Mouse (Mus musculus) limb, embryonic 12.5 days (tissue): ENCODE measurements around the gene Grik4. TPM values are rescaled to one million over a fixed set of nuclear protein-coding genes. Genes with fewer than 3 reads are reported as not detected.

ENCODE experiments used
- ATAC-seq: fragments of 200-750 bp; cut with Nextera tagmentation; 2 replicates; pipeline ENCODE4 v1.8.0; 2017; ENCODE audit warnings: low read depth, moderate TSS enrichment; ENCODE audit not compliant: insufficient number of reproducible peaks, insufficient read depth, low FRiP score, low TSS enrichment
- H3K27ac ChIP-seq: fragments of 300-500 bp; sonication (generic); 2 replicates; pipeline ENCODE4 v1.5.1; 2016; ENCODE audit warnings: mild to moderate bottlenecking, moderate library complexity
- H3K27me3 ChIP-seq: fragments of 300-500 bp; sonication (generic); 2 replicates; pipeline ENCODE4 v1.6.1; 2016; ENCODE audit warnings: mild to moderate bottlenecking, moderate library complexity
- H3K36me3 ChIP-seq: fragments of 300-500 bp; sonication (generic); 2 replicates; pipeline ENCODE4 v1.6.1; 2016; ENCODE audit warnings: mild to moderate bottlenecking, moderate library complexity
- H3K4me1 ChIP-seq: fragments of 300-500 bp; sonication (generic); replicated peaks from 2 replicates; pipeline ENCODE4 v1.6.1; 2016
- H3K4me2 ChIP-seq: fragments of 300-500 bp; sonication (generic); 2 replicates; pipeline ENCODE4 v1.6.1; 2016; ENCODE audit warnings: mild to moderate bottlenecking, moderate library complexity
- H3K4me3 ChIP-seq: fragments of 300-500 bp; sonication (generic); replicated peaks from 2 replicates; pipeline ENCODE4 v1.5.1; 2016; ENCODE audit warnings: mild to moderate bottlenecking
- H3K9ac ChIP-seq: fragments of 300-500 bp; sonication (generic); replicated peaks from 2 replicates; pipeline ENCODE4 v1.6.1; 2016; ENCODE audit warnings: mild to moderate bottlenecking, moderate library complexity
- H3K9me3 ChIP-seq: fragments of 300-500 bp; sonication (generic); 2 replicates; pipeline ENCODE4 v1.6.1; 2016; ENCODE audit warnings: mild to moderate bottlenecking, moderate library complexity
- WGBS: fragments of 180-500 bp; shearing (Covaris S2); methylation state at CpG from one replicate; pipeline ENCODE4 v1.1.7; 2016; 5-methylcytosine and 5-hydroxymethylcytosine counted together
- polyA plus RNA-seq: library from polyadenylated mRNA; unstranded; fragments of >200 nt; fragmentation: Nextera tagmentation; extraction: Ambion mirVana; gene quantifications from 2 replicates; pipeline ENCODE4 v1.2.1, GENCODE M21; 2016

Grik4 gene
- polyA plus RNA-seq, 1 experiment from 2014 or later, result 2.6 TPM

GRCm38 (mm10) chr9:42513159-42513558, 431.1 kb downstream of the Grik4 start:
- Histone ChIP-seq H3K9ac (no peak overlapping the region), H3K36me3 (no peaks in the 10 kb centered on the region), H3K4me3 (no peak overlapping the region), H3K27ac (no peak overlapping the region), H3K9me3 (no peaks in the 10 kb centered on the region), H3K4me2 (no peak overlapping the region), H3K27me3 (no peaks in the 10 kb centered on the region), H3K4me1 (no peaks in the 10 kb centered on the region)
- no peak for ATAC-seq
- 86% methylated on average over 5 of the region's 5 CpGs for WGBS

GRCm38 (mm10) chr9:42512312-42512711, 432.0 kb downstream of the Grik4 start:
- Histone ChIP-seq H3K4me2 (no peak overlapping the region), H3K36me3 (no peaks in the 10 kb centered on the region), H3K27me3 (no peaks in the 10 kb centered on the region), H3K4me1 (no peaks in the 10 kb centered on the region), H3K9ac (no peak overlapping the region), H3K9me3 (no peaks in the 10 kb centered on the region), H3K4me3 (no peak overlapping the region), H3K27ac (no peak overlapping the region)
- no peak for ATAC-seq
- WGBS, result 73% methylated on average over 4 of the region's 4 CpGs

- no peak overlapping the region for H3K27ac ChIP-seq
- H3K4me1 ChIP-seq, result 0 out of 2 replicates have a peak, but pooled peaks cover 9% of the 10 kb centered on the region
- no peaks in the 10 kb centered on the region for H3K9me3 ChIP-seq
- no peak for ATAC-seq
- H3K27me3 ChIP-seq, result no peaks in the 10 kb centered on the region
- no peak overlapping the region for H3K4me3 ChIP-seq
- no peak overlapping the region for H3K4me2 ChIP-seq
- H3K9ac ChIP-seq, result no peak overlapping the region
- WGBS, result 71% methylated on average over 7 of the region's 7 CpGs
- H3K36me3 ChIP-seq, result no peaks in the 10 kb centered on the region
Observed at GRCm38 (mm10) chr9:42508235-42508634, 436.1 kb downstream of the Grik4 start.

GRCm38 (mm10) chr9:42507709-42508108, 436.6 kb downstream of the Grik4 start, which contains the start of gene Tbcel:
Tbcel (minus strand) TSS chr9:42507809.
- H3K4me1 ChIP-seq, result 0 out of 2 replicates have a peak, but pooled peaks cover 9% of the 10 kb centered on the region
- H3K36me3 ChIP-seq, result no peaks in the 10 kb centered on the region
- H3K9ac ChIP-seq, result no peak within 1 kb of the TSS
- WGBS, result 82% methylated on average over 6 of the region's 6 CpGs
- H3K27me3 ChIP-seq, result no peaks in the 10 kb centered on the region
- no peaks in the 10 kb centered on the region for H3K9me3 ChIP-seq
- no peak within 1 kb of the TSS for H3K4me2 ChIP-seq
- H3K27ac ChIP-seq, result no peak within 1 kb of the TSS
- no peak for ATAC-seq
- no peak within 1 kb of the TSS for H3K4me3 ChIP-seq

- no peak overlapping the region for H3K27ac ChIP-seq
- no peaks in the 10 kb centered on the region for H3K9me3 ChIP-seq
- no peak for ATAC-seq
- 0 out of 2 replicates have a peak, but pooled peaks cover 9% of the 10 kb centered on the region for H3K4me1 ChIP-seq
- H3K27me3 ChIP-seq, result no peaks in the 10 kb centered on the region
- H3K9ac ChIP-seq, result no peak overlapping the region
- no peak overlapping the region for H3K4me3 ChIP-seq
- H3K36me3 ChIP-seq, result no peaks in the 10 kb centered on the region
- no peak overlapping the region for H3K4me2 ChIP-seq
- 69% methylated on average over 1 of the region's 1 CpGs for WGBS
Observed at GRCm38 (mm10) chr9:42507022-42507421, 437.3 kb downstream of the Grik4 start.

- H3K9ac ChIP-seq, result no peak overlapping the region
- ATAC-seq, result no peak
- WGBS, result 84% methylated on average over 3 of the region's 3 CpGs
Observed at GRCm38 (mm10) chr9:42504971-42505510, 439.3 kb downstream of the Grik4 start.

GRCm38 (mm10) chr9:42504559-42504958, 439.7 kb downstream of the Grik4 start:
- no peak for ATAC-seq
- H3K27me3 ChIP-seq, result no peaks in the 10 kb centered on the region
- no peaks in the 10 kb centered on the region for H3K9me3 ChIP-seq
- H3K4me3 ChIP-seq, result no peak overlapping the region
- no peak overlapping the region for H3K27ac ChIP-seq
- 0 out of 2 replicates have a peak, but pooled peaks cover 9% of the 10 kb centered on the region for H3K4me1 ChIP-seq
- WGBS, result 75% methylated on average over 11 of the region's 11 CpGs
- no peaks in the 10 kb centered on the region for H3K36me3 ChIP-seq
- no peak overlapping the region for H3K9ac ChIP-seq
- H3K4me2 ChIP-seq, result no peak overlapping the region

More at GRCm38 (mm10) chr9:42504971-42505510, 439.3 kb downstream of the Grik4 start:
- Histone ChIP-seq H3K27ac (no peak overlapping the region), H3K9me3 (no peaks in the 10 kb centered on the region), H3K4me1 (0 out of 2 replicates have a peak, but pooled peaks cover 9% of the 10 kb centered on the region), H3K27me3 (no peaks in the 10 kb centered on the region), H3K4me2 (no peak overlapping the region), H3K4me3 (no peak overlapping the region), H3K36me3 (no peaks in the 10 kb centered on the region)

- H3K4me2 ChIP-seq, result no peak overlapping the region
- H3K27me3 ChIP-seq, result no peaks in the 10 kb centered on the region
- 46% methylated on average over 4 of the region's 4 CpGs for WGBS
- ATAC-seq, result no peak
- no peak overlapping the region for H3K27ac ChIP-seq
- H3K9ac ChIP-seq, result no peak overlapping the region
- no peak overlapping the region for H3K4me3 ChIP-seq
- no peaks in the 10 kb centered on the region for H3K9me3 ChIP-seq
- no peaks in the 10 kb centered on the region for H3K36me3 ChIP-seq
- 0 out of 2 replicates have a peak, but pooled peaks cover 9% of the 10 kb centered on the region for H3K4me1 ChIP-seq
Observed at GRCm38 (mm10) chr9:42503709-42504108, 440.6 kb downstream of the Grik4 start.

GRCm38 (mm10) chr9:42496296-42496695, 448.0 kb downstream of the Grik4 start:
- Histone ChIP-seq H3K27ac (no peak overlapping the region), H3K4me3 (no peak overlapping the region), H3K9me3 (peaks cover 12% of the 10 kb centered on the region; the same call in 1 of the 2 replicates), H3K4me2 (no peak overlapping the region), H3K27me3 (no peaks in the 10 kb centered on the region), H3K4me1 (no peaks in the 10 kb centered on the region), H3K36me3 (no peaks in the 10 kb centered on the region), H3K9ac (no peak overlapping the region)
- 80% methylated on average over 2 of the region's 2 CpGs for WGBS
- no peak for ATAC-seq

- Histone ChIP-seq H3K9me3 (peaks cover 6% of the 10 kb centered on the region; the same call in 1 of the 2 replicates), H3K27ac (no peak overlapping the region), H3K4me2 (no peak overlapping the region), H3K9ac (no peak overlapping the region), H3K27me3 (no peaks in the 10 kb centered on the region), H3K4me1 (no peaks in the 10 kb centered on the region), H3K4me3 (no peak overlapping the region), H3K36me3 (no peaks in the 10 kb centered on the region)
- WGBS, result 85% methylated on average over 9 of the region's 9 CpGs
- no peak for ATAC-seq
Observed at GRCm38 (mm10) chr9:42491780-42492179, 452.5 kb downstream of the Grik4 start.

- no peak overlapping the region for H3K9ac ChIP-seq
- no peaks in the 10 kb centered on the region for H3K4me1 ChIP-seq
- H3K4me3 ChIP-seq, result no peak overlapping the region
- H3K27me3 ChIP-seq, result no peaks in the 10 kb centered on the region
- ATAC-seq, result no peak
- H3K9me3 ChIP-seq, result no peaks in the 10 kb centered on the region
- 83% methylated on average over 16 of the region's 16 CpGs for WGBS
- H3K4me2 ChIP-seq, result no peak overlapping the region
- H3K27ac ChIP-seq, result no peak overlapping the region
- no peaks in the 10 kb centered on the region for H3K36me3 ChIP-seq
Observed at GRCm38 (mm10) chr9:42490589-42491382, 453.5 kb downstream of the Grik4 start.
